Mouse (Mus musculus): Measurements from ENCODE around the gene Tns1. TPM values are rescaled to one million over a fixed set of nuclear protein-coding genes. Genes with fewer than 3 reads are reported as not detected.

Tns1 gene
- polyA plus RNA-seq, 1 experiment, result 192 TPM

GRCm38 (mm10) chr1:74058309-74058708, 65.9 kb downstream of the Tns1 start:
- no peak for DNase-seq (ENCODE audit: low spot score)

- no peak for DNase-seq (ENCODE audit: low spot score)
These were observed 66.7 kb downstream of the Tns1 start for GRCm38 (mm10) chr1:74057501-74057900.

- no peak for DNase-seq (ENCODE audit: low spot score)
These were observed 68.7 kb downstream of the Tns1 start for GRCm38 (mm10) chr1:74055552-74055951.

GRCm38 (mm10) chr1:74054471-74054870, 69.8 kb downstream of the Tns1 start:
- no peak for DNase-seq (ENCODE audit: low spot score)

- DNase-seq (ENCODE audit: low spot score), result no peak
These were observed 70.2 kb downstream of the Tns1 start for GRCm38 (mm10) chr1:74054007-74054406.

- DNase-seq (ENCODE audit: low spot score), result no peak
These were observed 71.2 kb downstream of the Tns1 start for GRCm38 (mm10) chr1:74053068-74053467.

- no peak for DNase-seq (ENCODE audit: low spot score)
These were observed 72.9 kb downstream of the Tns1 start for GRCm38 (mm10) chr1:74051349-74051748.

GRCm38 (mm10) chr1:74049430-74049829, 74.8 kb downstream of the Tns1 start:
- DNase-seq (ENCODE audit: low spot score), result no peak

GRCm38 (mm10) chr1:74047722-74048121, 76.5 kb downstream of the Tns1 start:
- DNase-seq (ENCODE audit: low spot score), result no peak

- no peak for DNase-seq (ENCODE audit: low spot score)
These were observed 76.9 kb downstream of the Tns1 start for GRCm38 (mm10) chr1:74047311-74047710.

- DNase-seq (ENCODE audit: low spot score), result no peak
These were observed 79.2 kb downstream of the Tns1 start for GRCm38 (mm10) chr1:74045034-74045433.

- no peak for DNase-seq (ENCODE audit: low spot score)
These were observed 79.8 kb downstream of the Tns1 start for GRCm38 (mm10) chr1:74044421-74044820.

- DNase-seq (ENCODE audit: low spot score), result no peak
These were observed 80.6 kb downstream of the Tns1 start for GRCm38 (mm10) chr1:74043584-74044105.

- DNase-seq (ENCODE audit: low spot score), result no peak
These were observed 81.4 kb downstream of the Tns1 start for GRCm38 (mm10) chr1:74042711-74043467.

GRCm38 (mm10) chr1:74041692-74042091, 82.6 kb downstream of the Tns1 start:
- no peak for DNase-seq (ENCODE audit: low spot score)

GRCm38 (mm10) chr1:74041178-74041577, 83.1 kb downstream of the Tns1 start:
- DNase-seq (ENCODE audit: low spot score), result no peak

GRCm38 (mm10) chr1:74036560-74037390, 87.5 kb downstream of the Tns1 start:
- DNase-seq (ENCODE audit: low spot score), result peak; percentile 72

- DNase-seq (ENCODE audit: low spot score), result no peak
These were observed 88.2 kb downstream of the Tns1 start for GRCm38 (mm10) chr1:74035912-74036489.

- DNase-seq (ENCODE audit: low spot score), result no peak
These were observed 88.8 kb downstream of the Tns1 start for GRCm38 (mm10) chr1:74035487-74035886.

- no peak for DNase-seq (ENCODE audit: low spot score)
These were observed 89.5 kb downstream of the Tns1 start for GRCm38 (mm10) chr1:74034736-74035135.

GRCm38 (mm10) chr1:74034211-74034610, 90.0 kb downstream of the Tns1 start:
- DNase-seq (ENCODE audit: low spot score), result no peak

- DNase-seq (ENCODE audit: low spot score), result no peak
These were observed 90.8 kb downstream of the Tns1 start for GRCm38 (mm10) chr1:74033407-74033806.
